Mouse (Mus musculus) thymus, postnatal 4 days (tissue): ENCODE results near the gene Ing1.
"Not testable (repeated sequence)": the region's sequence is repeated elsewhere in the genome, so short reads cannot be mapped to it uniquely, and the experiment has no call there.

ENCODE experiments used
- DNase-seq: peaks from one replicate; pipeline ENCODE4 v3.0.0; 2021

The Ing1 gene

DNA sequence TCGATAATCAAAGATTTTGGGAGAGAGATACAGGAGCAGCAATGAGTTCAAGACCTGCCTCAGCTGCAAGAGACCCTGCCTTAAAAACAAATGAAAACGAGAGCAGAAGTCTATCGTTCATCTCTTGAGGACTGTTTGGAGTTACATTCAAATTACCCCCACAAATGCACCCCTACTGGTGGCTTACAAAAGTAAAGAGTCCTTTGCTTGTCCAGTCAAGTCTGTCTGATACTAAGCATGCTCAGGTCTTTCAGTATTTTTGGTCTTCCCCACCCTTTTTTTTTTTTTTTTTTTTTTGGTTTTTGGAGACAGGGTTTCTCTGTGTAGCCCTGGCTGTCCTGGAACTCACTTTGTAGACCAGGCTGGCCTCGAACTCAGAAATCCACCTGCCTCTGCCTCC is 3.9 kb upstream of the Ing1 start:
- DNase-seq, result not testable (repeated sequence)

GRCm38 (mm10) chr8:11552390-11552789 is 3.0 kb upstream of the Ing1 start:
- no peak for DNase-seq

DNA sequence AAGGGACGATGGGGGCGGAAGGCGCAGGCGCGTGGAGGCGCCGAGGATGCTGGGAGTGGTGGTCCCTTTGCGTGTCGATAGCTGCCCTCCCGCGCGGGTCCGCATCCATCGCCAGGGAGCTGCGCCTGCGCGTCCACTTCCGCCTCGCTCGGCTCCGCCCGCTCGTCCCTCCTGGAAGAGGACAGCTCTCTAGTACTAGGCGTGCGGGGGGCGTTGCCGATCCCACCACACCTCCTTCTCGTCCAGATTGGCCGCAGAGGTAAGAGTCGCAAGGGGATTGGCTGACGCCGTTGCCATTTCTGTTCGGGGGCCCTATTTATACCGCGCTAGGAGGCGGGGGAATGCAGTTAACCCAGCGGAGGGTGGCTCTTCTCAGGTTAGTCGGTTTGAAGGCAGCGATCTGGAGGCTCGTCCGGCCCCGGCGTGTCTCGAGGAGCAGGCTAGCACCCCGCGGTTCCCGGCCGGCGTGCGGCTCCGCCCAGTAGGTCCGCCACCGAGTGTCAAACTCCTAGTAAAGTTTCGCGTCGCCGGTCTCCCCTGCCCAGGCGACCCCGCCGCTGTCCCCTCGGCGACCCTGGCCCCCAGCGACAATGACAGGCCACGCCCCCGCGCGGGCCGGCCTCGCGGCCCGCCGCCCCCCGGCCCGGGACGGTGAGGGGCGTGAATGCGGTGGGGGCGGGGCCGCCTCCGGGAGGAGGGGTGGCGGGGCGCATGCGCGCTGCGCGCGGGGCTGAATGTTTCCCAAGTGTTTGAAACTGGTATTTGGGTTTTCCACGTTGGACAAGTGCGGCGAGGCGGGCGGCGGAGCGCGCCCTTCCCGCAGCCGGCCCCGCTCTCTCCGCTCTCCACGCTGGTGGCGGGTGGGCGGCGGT is 585 bp downstream of the Ing1 start:
- peak; percentile 98 for DNase-seq

DNA sequence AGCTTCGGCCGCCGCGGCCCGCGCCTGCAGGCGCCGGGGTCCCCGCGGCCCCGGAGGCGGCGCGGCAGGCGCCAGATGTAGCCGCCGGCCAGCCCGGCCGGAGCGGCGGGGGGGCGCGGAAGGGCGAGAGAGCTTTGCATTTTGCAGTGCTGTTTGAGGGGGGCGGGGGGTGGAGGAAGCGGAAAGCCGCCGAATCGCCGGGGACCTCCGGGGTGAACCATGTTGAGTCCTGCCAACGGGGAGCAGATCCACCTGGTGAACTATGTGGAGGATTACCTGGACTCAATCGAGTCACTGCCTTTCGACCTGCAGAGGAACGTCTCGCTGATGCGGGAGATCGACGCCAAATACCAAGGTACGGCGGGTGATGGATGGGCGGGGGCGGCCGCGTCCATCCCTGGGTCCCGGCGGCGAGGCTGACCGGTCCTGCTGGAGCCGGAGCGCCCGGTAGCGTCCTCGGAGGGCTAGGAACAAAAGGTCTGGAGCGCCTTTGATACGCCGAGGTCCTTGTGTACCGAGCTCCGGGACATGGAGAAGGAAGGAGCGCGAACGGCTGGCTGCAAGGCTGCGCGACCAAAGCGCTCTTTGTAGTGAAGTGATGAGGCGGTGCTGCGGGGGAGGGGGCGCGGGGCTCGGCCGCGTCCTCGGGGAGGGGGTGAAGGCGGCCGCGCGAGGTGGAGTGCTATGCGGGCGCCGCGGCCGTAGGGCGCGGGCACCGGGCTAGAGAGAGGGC is 1.5 kb downstream of the Ing1 start:
- DNase-seq, result peak; percentile 79

DNA sequence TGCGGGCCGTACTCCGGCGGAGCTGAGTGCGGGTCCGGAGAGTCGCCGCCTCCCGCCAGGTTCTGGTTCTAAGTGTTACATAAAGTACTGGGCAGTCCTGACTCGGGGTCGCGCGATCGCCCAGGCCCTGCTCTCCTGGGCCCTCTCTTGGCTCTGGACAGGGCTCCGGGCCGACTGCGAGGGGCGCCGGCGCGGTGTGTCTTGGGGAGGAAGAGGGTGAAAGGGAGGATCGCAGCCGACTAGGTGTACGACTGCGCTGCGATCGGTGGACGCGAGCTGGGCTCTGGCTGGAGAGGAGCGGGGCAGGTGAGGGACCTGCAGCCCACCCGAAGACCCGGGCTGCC is 2.0 kb downstream of the Ing1 start:
- peak; percentile 75 for DNase-seq

DNA sequence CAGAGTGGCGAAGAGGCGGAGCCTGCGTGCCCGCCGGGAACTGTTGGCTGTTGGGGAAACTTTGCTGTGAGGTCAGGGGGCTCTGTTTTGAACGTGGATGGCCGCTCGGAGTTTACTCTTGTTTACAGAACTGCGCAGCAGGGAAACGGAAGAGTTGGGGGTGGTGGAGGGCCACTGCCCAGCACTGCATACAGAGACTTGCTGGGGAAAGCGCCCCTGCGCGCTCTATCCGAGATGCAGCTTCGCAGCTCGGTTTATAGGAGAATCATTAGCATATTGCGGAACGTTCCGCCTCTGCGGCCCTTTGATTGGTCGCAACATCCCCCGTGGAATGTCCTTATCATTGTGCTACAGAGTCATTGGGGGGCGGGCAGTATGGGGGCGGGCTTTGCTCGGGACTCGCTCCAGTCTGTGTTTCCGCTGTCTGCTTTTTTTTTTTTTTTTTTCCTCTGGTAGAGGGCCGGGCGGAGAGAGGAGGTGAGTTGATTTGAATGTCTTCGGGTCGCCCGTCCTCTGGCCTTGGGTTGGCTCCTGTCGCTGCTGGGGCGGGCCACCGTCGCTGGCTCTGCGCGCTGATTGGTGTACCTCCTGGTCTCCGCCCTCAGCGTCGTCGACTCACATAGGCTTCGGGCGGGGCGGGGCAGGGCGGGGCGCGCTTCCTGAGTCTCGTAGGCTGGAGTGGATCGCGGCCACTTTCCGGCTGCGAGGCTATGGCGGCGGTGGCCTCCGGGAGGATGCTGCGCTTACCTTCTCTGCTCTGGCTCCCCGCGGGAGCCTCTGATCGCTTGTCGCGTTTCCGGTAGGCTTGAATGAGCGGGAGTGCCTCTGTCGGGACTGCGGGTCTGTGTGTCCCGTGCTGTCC is 2.6 kb downstream of the Ing1 start:
- DNase-seq, result peak; percentile 95

DNA sequence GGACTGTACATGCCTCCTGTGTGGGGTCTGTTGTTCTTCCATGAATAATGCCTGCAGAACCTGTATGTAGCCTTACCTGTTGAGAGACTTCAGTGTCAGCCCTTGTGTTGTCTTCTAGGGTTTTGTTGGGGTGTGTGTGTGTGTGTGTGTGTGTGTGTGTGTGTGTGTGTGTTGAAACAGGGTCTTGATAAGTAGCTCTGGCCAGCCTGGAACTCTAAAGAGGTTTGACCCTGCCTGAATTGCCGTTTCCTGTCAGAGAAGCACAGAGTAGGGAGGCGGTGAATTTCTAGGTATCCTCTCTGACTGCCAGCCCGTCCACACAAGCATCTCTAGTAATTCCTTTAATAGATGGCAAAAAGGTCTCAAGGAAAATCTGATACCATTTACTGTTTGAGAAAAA is 4.1 kb downstream of the Ing1 start:
- DNase-seq, result no peak

DNA sequence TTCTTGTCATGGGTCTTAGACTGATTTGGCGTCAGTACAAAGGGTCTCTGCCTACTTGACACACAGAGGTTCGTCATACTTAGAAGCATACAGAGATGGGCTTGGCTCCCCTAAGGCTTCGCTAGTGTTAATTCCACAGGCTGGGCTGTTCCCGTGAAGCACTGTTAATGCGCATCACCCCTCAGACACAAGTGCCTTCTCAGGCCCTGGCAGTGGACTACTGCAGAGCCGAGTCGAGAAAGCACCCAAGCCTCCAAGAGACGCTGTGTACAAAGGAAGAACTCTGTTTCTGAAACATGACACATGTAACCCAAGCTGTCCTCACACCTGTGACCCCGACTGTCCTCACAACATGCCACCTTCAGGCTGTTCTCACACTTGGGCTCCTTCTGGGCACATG is 4.8 kb downstream of the Ing1 start:
- no peak for DNase-seq

- no peak for DNase-seq
Observed at GRCm38 (mm10) chr8:11564236-11564635, 8.9 kb downstream of the Ing1 start.

GRCm38 (mm10) chr8:11564721-11565120 is 9.3 kb downstream of the Ing1 start:
- no peak for DNase-seq

DNA sequence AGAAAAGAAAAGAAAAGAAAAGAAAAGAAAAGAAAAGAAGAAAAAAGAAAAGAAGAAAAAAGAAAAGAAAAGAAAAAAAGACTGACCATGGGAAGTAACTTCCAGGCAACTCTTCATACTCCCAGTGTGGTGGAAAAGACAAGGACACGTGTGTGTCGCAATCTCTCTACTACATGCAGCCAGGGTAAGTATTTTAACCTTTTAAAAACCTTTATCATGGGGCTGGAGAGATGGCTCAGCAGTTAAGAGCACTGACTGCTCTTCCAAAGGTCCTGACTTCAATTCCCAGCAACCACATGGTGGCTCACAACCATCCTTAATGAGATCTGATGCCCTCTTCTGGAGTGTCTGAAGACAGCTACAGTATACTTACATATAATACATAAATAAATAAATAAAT is 12.8 kb downstream of the Ing1 start:
- not testable (repeated sequence) for DNase-seq

GRCm38 (mm10) chr8:11569260-11570097 is 14.1 kb downstream of the Ing1 start:
- no peak for DNase-seq

GRCm38 (mm10) chr8:11570742-11571141 is 15.4 kb downstream of the Ing1 start:
- no peak for DNase-seq

- no peak for DNase-seq
Observed at GRCm38 (mm10) chr8:11571950-11572349, 16.6 kb downstream of the Ing1 start.

DNA sequence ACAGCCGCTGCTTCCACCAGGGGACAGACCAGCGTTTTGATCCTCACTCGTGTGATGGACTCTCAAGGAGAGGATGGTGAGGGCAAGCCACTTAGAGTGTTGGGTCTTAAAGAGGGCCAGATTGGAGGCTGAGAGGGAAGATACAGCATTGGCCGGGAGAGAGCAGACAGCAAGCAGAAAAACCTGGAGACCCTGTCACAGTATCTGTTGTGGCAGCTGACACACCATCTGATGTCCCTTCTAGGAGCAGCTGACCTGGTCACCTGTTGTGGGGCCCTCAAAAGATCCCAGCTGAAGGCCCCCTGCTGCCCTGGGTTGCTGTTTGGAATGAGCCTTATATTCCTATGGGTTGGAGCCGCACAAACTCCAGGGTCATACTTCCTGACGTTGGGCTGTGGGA is 17.1 kb downstream of the Ing1 start:
- DNase-seq, result no peak

DNA sequence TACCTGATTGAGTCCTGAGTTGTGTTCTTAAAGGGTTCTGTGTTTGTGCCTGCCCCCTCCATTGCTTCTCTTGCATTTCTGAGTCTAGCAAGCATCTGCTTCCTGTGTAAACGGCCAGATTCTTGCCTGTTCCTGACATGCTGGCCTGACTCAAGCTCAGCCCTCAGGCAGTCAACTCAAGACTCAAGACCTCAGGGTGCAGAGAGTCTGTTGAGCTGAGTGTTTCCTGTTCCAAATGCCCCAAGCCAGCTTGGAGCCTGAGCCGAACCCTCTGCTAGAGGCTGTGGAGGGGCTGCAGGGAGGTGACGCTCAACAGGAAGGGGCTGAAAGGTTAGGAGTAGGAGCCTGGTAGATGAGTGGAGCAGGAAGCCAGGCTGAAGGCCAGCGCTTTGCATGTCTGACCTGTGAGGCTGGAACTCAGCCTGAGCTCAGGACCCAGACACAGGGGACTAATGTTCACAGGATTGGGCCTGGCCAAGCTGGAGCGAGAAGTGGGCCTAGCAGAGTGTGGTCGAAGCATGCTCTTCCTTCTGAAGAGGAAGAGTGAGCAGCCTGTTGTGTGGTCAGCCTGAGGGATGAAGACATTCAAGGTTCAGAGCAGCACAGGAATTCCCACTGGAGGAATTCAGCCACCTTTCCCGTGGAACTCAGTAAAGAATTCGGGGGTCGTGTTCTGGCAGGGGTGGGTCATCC is 19.7 kb downstream of the Ing1 start:
- peak; percentile 54 for DNase-seq

DNA sequence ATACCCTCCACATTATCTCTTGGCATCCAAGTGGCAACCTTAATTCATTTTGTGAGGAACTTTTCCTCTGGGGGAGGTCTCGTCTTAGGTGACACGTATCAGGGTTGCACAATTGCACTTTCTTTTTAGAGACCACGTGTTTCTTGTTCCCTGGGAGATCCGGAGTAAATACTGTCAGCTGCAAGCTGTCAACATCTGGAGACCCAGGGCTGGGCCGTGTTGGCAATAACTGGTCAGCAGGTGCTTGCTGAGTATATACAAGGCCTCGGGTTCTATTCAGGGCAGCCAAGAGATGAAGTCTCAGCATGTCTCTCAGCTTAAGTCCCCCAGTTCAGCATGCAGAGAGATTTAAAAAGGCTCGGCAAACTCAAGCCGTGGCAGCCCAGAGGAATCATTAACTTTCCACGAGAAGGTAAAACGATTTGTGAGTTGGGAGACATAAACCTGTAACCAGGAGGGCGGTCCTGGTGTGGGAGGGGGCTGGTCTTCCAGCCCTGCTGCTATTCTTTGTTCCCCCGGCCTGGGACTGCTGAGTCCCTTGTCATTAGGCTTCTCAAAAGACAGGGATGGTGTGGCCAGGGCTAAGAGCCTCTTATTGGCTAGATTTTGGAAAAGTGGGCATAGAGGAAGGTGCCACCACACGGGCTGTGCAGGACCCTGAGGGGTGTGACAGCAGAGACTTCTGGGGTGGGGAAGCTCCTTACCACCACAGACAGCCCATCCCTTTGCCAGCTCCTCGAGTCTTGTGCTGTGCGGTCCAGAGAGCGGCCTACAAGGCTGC is 20.4 kb downstream of the Ing1 start:
- no peak for DNase-seq

GRCm38 (mm10) chr8:11585513-11586373 is 30.4 kb downstream of the Ing1 start:
- no peak for DNase-seq

DNA sequence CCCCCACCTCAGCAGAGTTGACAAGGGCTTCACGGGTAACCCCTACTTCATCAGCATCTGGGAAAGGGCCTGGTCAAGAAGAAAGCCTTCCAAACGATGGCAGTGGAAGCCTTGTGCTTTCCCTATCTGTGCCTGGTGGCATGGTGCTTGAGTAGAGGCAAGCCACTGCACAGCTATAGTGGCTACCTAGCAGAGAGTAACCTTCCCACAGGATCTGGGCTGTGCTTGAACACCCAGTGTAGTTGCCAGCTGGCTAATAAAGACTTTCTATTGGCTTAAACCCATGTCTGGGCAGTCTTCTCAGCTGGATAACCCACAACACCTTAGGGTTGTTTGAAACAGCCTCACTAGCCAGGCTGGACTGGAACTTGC is 31.0 kb downstream of the Ing1 start:
- DNase-seq, result no peak

- DNase-seq, result no peak
Observed at GRCm38 (mm10) chr8:11591837-11592236, 36.5 kb downstream of the Ing1 start.
